Mouse (Mus musculus): ENCODE results near the gene Mef2a.
A peak's percentile ranks its signal among the peaks of the same experiment; 100 is the strongest.

Mef2a gene

GRCm38 (mm10) chr7:67246067-67246466 is 126.6 kb downstream of the Mef2a start:
- no peak for DNase-seq (ENCODE audit: low read depth, low spot score)

GRCm38 (mm10) chr7:67245255-67245654 is 127.4 kb downstream of the Mef2a start:
- DNase-seq (ENCODE audit: low read depth, low spot score): no peak

GRCm38 (mm10) chr7:67243894-67244282 is 128.8 kb downstream of the Mef2a start:
- DNase-seq (ENCODE audit: low read depth, low spot score): no peak

- DNase-seq (ENCODE audit: low read depth, low spot score): no peak
Observed at GRCm38 (mm10) chr7:67243121-67243893, 129.4 kb downstream of the Mef2a start.

- no peak for DNase-seq (ENCODE audit: low read depth, low spot score)
Observed at GRCm38 (mm10) chr7:67241969-67242368, 130.7 kb downstream of the Mef2a start.

- DNase-seq (ENCODE audit: low read depth, low spot score): no peak
Observed at GRCm38 (mm10) chr7:67237752-67238151, 134.9 kb downstream of the Mef2a start.

GRCm38 (mm10) chr7:67236351-67236750 is 136.3 kb downstream of the Mef2a start:
- DNase-seq (ENCODE audit: low read depth, low spot score): no peak

- DNase-seq (ENCODE audit: low read depth, low spot score): no peak
Observed at GRCm38 (mm10) chr7:67234797-67235196, 137.9 kb downstream of the Mef2a start.

- no peak for DNase-seq (ENCODE audit: low read depth, low spot score)
Observed at GRCm38 (mm10) chr7:67232504-67232903, 140.2 kb downstream of the Mef2a start.

GRCm38 (mm10) chr7:67230640-67231140 is 142.0 kb downstream of the Mef2a start:
- DNase-seq (ENCODE audit: low read depth, low spot score): no peak

- DNase-seq (ENCODE audit: low read depth, low spot score): no peak
Observed at GRCm38 (mm10) chr7:67230221-67230620, 142.4 kb downstream of the Mef2a start.

- DNase-seq (ENCODE audit: low read depth, low spot score): no peak
Observed at GRCm38 (mm10) chr7:67229701-67230100, 143.0 kb downstream of the Mef2a start.

GRCm38 (mm10) chr7:67228891-67229602 is 143.6 kb downstream of the Mef2a start:
- DNase-seq (ENCODE audit: low read depth, low spot score): no peak

- no peak for DNase-seq (ENCODE audit: low read depth, low spot score)
Observed at GRCm38 (mm10) chr7:67228390-67228789, 144.3 kb downstream of the Mef2a start.

- DNase-seq (ENCODE audit: low read depth, low spot score): no peak
Observed at GRCm38 (mm10) chr7:67227538-67227937, 145.1 kb downstream of the Mef2a start.

GRCm38 (mm10) chr7:67225943-67226625 is 146.6 kb downstream of the Mef2a start:
- no peak for DNase-seq (ENCODE audit: low read depth, low spot score)

- DNase-seq (ENCODE audit: low read depth, low spot score): peak; percentile 87
Observed at GRCm38 (mm10) chr7:67222220-67222862, 150.3 kb downstream of the Mef2a start, which contains the start of gene Lysmd4. Gene Lysmd4 (plus strand): TSS chr7:67222544.

- DNase-seq (ENCODE audit: low read depth, low spot score): peak; percentile 28
Observed at GRCm38 (mm10) chr7:67217025-67217424, 155.6 kb downstream of the Mef2a start.

GRCm38 (mm10) chr7:67216351-67216750 is 156.3 kb downstream of the Mef2a start:
- no peak for DNase-seq (ENCODE audit: low read depth, low spot score)

GRCm38 (mm10) chr7:67213589-67213988 is 159.1 kb downstream of the Mef2a start:
- DNase-seq (ENCODE audit: low read depth, low spot score): no peak

GRCm38 (mm10) chr7:67211971-67212370 is 160.7 kb downstream of the Mef2a start:
- no peak for DNase-seq (ENCODE audit: low read depth, low spot score)

GRCm38 (mm10) chr7:67211341-67211740 is 161.3 kb downstream of the Mef2a start:
- no peak for DNase-seq (ENCODE audit: low read depth, low spot score)

Measured in c-Kit-negative CD71-positive TER-119-positive erythroid progenitor cells, embryonic 14.5 days (primary cell).